28 mouse cellular contexts compared by ENCODE assay signal in genomic region chr14:34120923-34121351, GRCm38 (mm10). TPM values are rescaled to one million over a fixed set of nuclear protein-coding genes. Genes with fewer than 3 reads are reported as not detected.
DNase-seq lines count a peak whose midpoint lies in the region; ATAC-seq and TF ChIP-seq lines count a peak whose summit lies in the region.
"Had no signal": no experiment of that assay in that cellular context is flagged by ENCODE, and none has a peak within 500 bp of the region (broad histone marks: within the 10 kb centered on the region; RNA-seq: fewer than 3 reads in every experiment).

No protein-coding gene starts in this region.

- no peaks in the 10 kb centered on the region for H3K27me3 ChIP-seq in kidney, embryonic 14.5 days (ENCODE audit: control insufficient read depth, insufficient read depth, low read length)
- H3K27me3 ChIP-seq in kidney, postnatal 0 days (ENCODE audit: insufficient read depth, low read length): no peaks in the 10 kb centered on the region
- H3K27me3 ChIP-seq: embryonic facial prominence, embryonic 12.5 days; embryonic facial prominence, embryonic 15.5 days; hindbrain, embryonic 13.5 days had no signal

- 44% methylated on average over 3 of the region's 3 CpGs for WGBS in kidney, embryonic 14.5 days
- WGBS in kidney, postnatal 0 days: 45% methylated on average over 3 of the region's 3 CpGs

- no peak overlapping the region for H3K27ac ChIP-seq in kidney, embryonic 14.5 days (ENCODE audit: low read depth, low read length)
- no peak overlapping the region for H3K27ac ChIP-seq in kidney, postnatal 0 days
- H3K27ac ChIP-seq: embryonic facial prominence, embryonic 12.5 days; embryonic facial prominence, embryonic 15.5 days; gastrocnemius, adult 2 months; heart, adult 2 months; hindbrain, embryonic 10.5 days; hindbrain, embryonic 13.5 days had no signal

- peaks cover 17% of the 10 kb centered on the region for H3K4me1 ChIP-seq in kidney, embryonic 14.5 days (ENCODE audit: control insufficient read depth, insufficient read depth, low read length)
- no peaks in the 10 kb centered on the region; the same call in 1 of the 2 replicates for H3K4me1 ChIP-seq in kidney, postnatal 0 days (replicated peaks; ENCODE audit: insufficient read depth, low read length)
- H3K4me1 ChIP-seq: embryonic facial prominence, embryonic 12.5 days; embryonic facial prominence, embryonic 15.5 days; hindbrain, embryonic 10.5 days; hindbrain, embryonic 13.5 days had no signal

- H3K36me3 ChIP-seq in kidney, embryonic 14.5 days (ENCODE audit: control insufficient read depth, insufficient read depth, low read length): no peaks in the 10 kb centered on the region
- no peaks in the 10 kb centered on the region for H3K36me3 ChIP-seq in kidney, postnatal 0 days (ENCODE audit: insufficient read depth, low read length)
- H3K36me3 ChIP-seq: embryonic facial prominence, embryonic 12.5 days; embryonic facial prominence, embryonic 15.5 days; hindbrain, embryonic 10.5 days; hindbrain, embryonic 13.5 days had no signal

- no peak for DNase-seq in kidney, adult 11 months
- peak; percentile 62 for DNase-seq in kidney, postnatal 0 days (ENCODE audit: low spot score)
- no peak for DNase-seq in kidney, adult 9 months
- DNase-seq in testis, postnatal 10 days (ENCODE audit: low spot score): peak; percentile 31
- no peak for DNase-seq in testis, postnatal 14 days (ENCODE audit: low spot score)
- DNase-seq: adrenal gland, adult 2 months; adrenal gland, postnatal 14 days; cerebellum, adult 11 months; cerebellum, adult 2 months; cerebellum, adult 9-11 months; cerebellum, postnatal 25 days; forebrain, postnatal 0 days; gastrocnemius, adult 2 months; gastrocnemius, postnatal 14 days; heart, adult 2 months had no signal

- no peak overlapping the region for H3K4me3 ChIP-seq in kidney, embryonic 14.5 days (ENCODE audit: low read length)
- no peak overlapping the region for H3K4me3 ChIP-seq in kidney, postnatal 0 days (replicated peaks; ENCODE audit: low read depth, low read length)
- H3K4me3 ChIP-seq: embryonic facial prominence, embryonic 12.5 days; embryonic facial prominence, embryonic 15.5 days; gastrocnemius, adult 2 months; heart, adult 2 months; hindbrain, embryonic 10.5 days; hindbrain, embryonic 13.5 days had no signal

- ATAC-seq in kidney, embryonic 14.5 days (ENCODE audit: low FRiP score, low TSS enrichment): peak; percentile 72
- ATAC-seq in kidney, postnatal 0 days (replicated peaks; ENCODE audit: low FRiP score, low read depth): peak; percentile 54
- ATAC-seq: CD4-positive, CD25-positive, alpha-beta regulatory T cell, adult 4 months; forebrain, embryonic 14.5 days; forebrain, postnatal 0 days; hindbrain, embryonic 16.5 days had no signal

- H3K9ac ChIP-seq in kidney, embryonic 14.5 days (ENCODE audit: low read depth, low read length): no peak overlapping the region
- no peak overlapping the region for H3K9ac ChIP-seq in kidney, postnatal 0 days (ENCODE audit: low read depth, low read length)
- H3K9ac ChIP-seq: embryonic facial prominence, embryonic 12.5 days; embryonic facial prominence, embryonic 15.5 days; forebrain, postnatal 0 days; hindbrain, embryonic 13.5 days had no signal

- no peak for TF ChIP-seq CTCF in kidney, postnatal 0 days (IDR thresholded peaks at IDR 0.05; ENCODE audit: low read depth)

- H3K9me3 ChIP-seq in kidney, embryonic 14.5 days (ENCODE audit: control insufficient read depth, low read length): no peaks in the 10 kb centered on the region
- H3K9me3 ChIP-seq in kidney, postnatal 0 days (replicated peaks; ENCODE audit: low read length): no peaks in the 10 kb centered on the region
- H3K9me3 ChIP-seq: embryonic facial prominence, embryonic 12.5 days; embryonic facial prominence, embryonic 15.5 days; hindbrain, embryonic 10.5 days; hindbrain, embryonic 13.5 days had no signal

- H3K4me2 ChIP-seq in kidney, embryonic 14.5 days (replicated peaks; ENCODE audit: low read depth, low read length): no peak overlapping the region
- no peak overlapping the region for H3K4me2 ChIP-seq in kidney, postnatal 0 days (ENCODE audit: low read length)
- H3K4me2 ChIP-seq: embryonic facial prominence, embryonic 12.5 days; embryonic facial prominence, embryonic 15.5 days; heart, embryonic 11.5 days; hindbrain, embryonic 13.5 days had no signal

RNA-seq across cellular contexts. Expression of gene A630023A22Rik, which starts 18.4 kb away (rescaled TPM):
- not detected in 2 replicates for polyA plus RNA-seq in kidney, embryonic 14.5 days (2014; fragmentation: Nextera tagmentation; extraction: Ambion mirVana)
- polyA plus RNA-seq in kidney, postnatal 0 days (2015; fragmentation: Nextera tagmentation; extraction: Ambion mirVana): not detected in 2 replicates
- polyA plus RNA-seq: adrenal gland, adult 2 months; CD4-positive, CD25-positive, alpha-beta regulatory T cell, adult 4 months; cerebellum, adult 2 months; embryonic facial prominence, embryonic 12.5 days; embryonic facial prominence, embryonic 15.5 days; forebrain, embryonic 11.5 days; forebrain, embryonic 14.5 days; forebrain, postnatal 0 days; frontal cortex, adult 2 months; heart, adult 2 months; heart, embryonic 11.5 days; heart, embryonic 14.5 days; heart, postnatal 0 days; hindbrain, embryonic 10.5 days; hindbrain, embryonic 13.5 days had no signal

RNA-seq across cellular contexts. Expression of gene Npy4r, which starts 31.4 kb away (rescaled TPM):
- polyA plus RNA-seq in kidney, embryonic 14.5 days (2014; fragmentation: Nextera tagmentation; extraction: Ambion mirVana): 0.06 and 0.11 TPM in 2 replicates
- polyA plus RNA-seq in kidney, postnatal 0 days (2015; fragmentation: Nextera tagmentation; extraction: Ambion mirVana): 0.09 and 0.19 TPM in 2 replicates
- polyA plus RNA-seq: CD4-positive, CD25-positive, alpha-beta regulatory T cell, adult 4 months; forebrain, embryonic 11.5 days; frontal cortex, adult 2 months; hindbrain, embryonic 10.5 days had no signal

RNA-seq across cellular contexts. Expression of gene Anxa8, which starts 35.2 kb away (rescaled TPM):
- polyA plus RNA-seq in kidney, embryonic 14.5 days (2014; fragmentation: Nextera tagmentation; extraction: Ambion mirVana): 0.44 and 0.61 TPM in 2 replicates
- polyA plus RNA-seq in kidney, postnatal 0 days (2015; fragmentation: Nextera tagmentation; extraction: Ambion mirVana): 1.4 and 2.2 TPM in 2 replicates
- polyA plus RNA-seq: CD4-positive, CD25-positive, alpha-beta regulatory T cell, adult 4 months; forebrain, embryonic 14.5 days; hindbrain, embryonic 13.5 days had no signal

Comparison
In these comparisons a context has a peak if more than half of its experiments do, and no peak if none do; other contexts are left out.
1. DNase-seq: peak in kidney, postnatal 0 days (single experiment) and testis, postnatal 10 days (single experiment); none in kidney, adult 11 months (single experiment), kidney, adult 9 months (single experiment) and testis, postnatal 14 days (single experiment).